Mouse (Mus musculus) G1E (cell line): ENCODE data around the gene Acsm5.
A peak's percentile ranks its signal among the peaks of the same experiment; 100 is the strongest.

Experiments used
- CTCF ChIP-seq: IDR thresholded peaks from 2 replicates; pipeline ENCODE4 v1.5.1; 2012; ENCODE audit warnings: low read depth, low read length, inconsistent platforms, mixed read lengths
- GATA1 ChIP-seq: IDR thresholded peaks from 2 replicates; pipeline ENCODE4 v1.6.1; 2012; ENCODE audit warnings: borderline replicate concordance, low read length, inconsistent platforms, mixed read lengths
- TAL1 ChIP-seq: conservative IDR thresholded peaks from 2 replicates; pipeline ENCODE4 v1.6.1; 2012; ENCODE audit warnings: low read depth, low read length, inconsistent platforms, mixed read lengths

DNA sequence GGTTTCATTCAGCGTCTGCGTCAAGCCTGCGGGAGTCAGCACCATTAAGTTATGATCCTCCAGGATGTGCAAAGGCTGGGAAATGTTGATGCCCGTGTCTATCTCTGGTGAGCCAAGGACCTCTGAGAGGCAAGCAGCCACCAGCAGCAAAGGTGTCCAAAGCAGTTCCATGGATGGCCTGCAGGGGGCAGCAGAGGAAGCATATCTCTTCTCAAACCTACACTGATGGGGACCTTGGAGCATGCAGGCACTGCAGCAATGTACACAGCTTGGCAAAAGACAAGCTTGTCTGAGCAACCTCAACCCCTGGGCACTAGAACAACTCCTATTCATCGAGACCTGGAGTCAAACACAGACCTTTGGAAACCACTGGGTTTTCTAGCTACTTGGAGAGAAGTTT lies 391 bp downstream of the Acsm5 start:
- TF ChIP-seq CTCF (peak; percentile 76), GATA1 (no peak), TAL1 (no peak)
